ENCODE assay signal across 19 mouse cellular contexts in genomic region chr15:93416300-93416699, GRCm38 (mm10). TPM values are rescaled to one million over a fixed set of nuclear protein-coding genes. Genes with fewer than 3 reads are reported as not detected.
A peak's percentile ranks its signal among the peaks of the same experiment; 100 is the strongest.
DNase-seq lines count a peak whose midpoint lies in the region.
"Had no signal": no experiment of that assay in that cellular context is flagged by ENCODE, and none has a peak within 500 bp of the region (broad histone marks: within the 10 kb centered on the region; RNA-seq: fewer than 3 reads in every experiment).

No protein-coding gene starts in this region.

- intact Hi-C loops in heart, postnatal 36 days (cut with DNase I): no loop called here
- intact Hi-C loops in gastrocnemius, postnatal 14 days (cut with DNase I; ENCODE audit: low total_unique reads): no loop called here

- DNase-seq in adrenal gland, postnatal 10 days: peak; percentile 35
- no peak for DNase-seq in adrenal gland, postnatal 36 days
- DNase-seq in heart, adult 9 months (ENCODE audit: low spot score in 2 of 2): peak; percentile 10 to 13
- no peak for DNase-seq in heart, postnatal 36 days
- DNase-seq in heart, postnatal 4 days: peak; percentile 12
- DNase-seq in lung, postnatal 25 days (ENCODE audit: low spot score): peak; percentile 13
- no peak for DNase-seq in gastrocnemius, postnatal 14 days
- DNase-seq in retina, postnatal 1 day: no peak
- DNase-seq: adrenal gland, adult 8-10 months; cerebellum, adult 2 months; cerebellum, postnatal 14 days; gastrocnemius, adult 2 months; kidney, adult 2 months; kidney, postnatal 36 days; midbrain, embryonic 14.5 days; right cerebral cortex, adult 18-20 months; spleen, adult 18-20 months; thymus, adult 18-20 months; thymus, postnatal 36 days had no signal

RNA-seq across cellular contexts. Expression of gene Pphln1, which starts 18.1 kb away (rescaled TPM):
- 10 to 100 TPM; 30.8 to 32.9 TPM for total RNA-seq in adrenal gland, postnatal 10 days (2021)
- 10 to 100 TPM; 36.9 to 37.4 TPM for total RNA-seq in adrenal gland, postnatal 36 days (2021)
- 10 to 100 TPM; 19.8 to 20.7 TPM for total RNA-seq in heart, postnatal 36 days (2021)
- total RNA-seq in heart, postnatal 4 days (2021): 10 to 100 TPM; 35.1 to 36.6 TPM
- 10 to 100 TPM; 16.3 to 16.5 TPM for total RNA-seq in gastrocnemius, postnatal 14 days (2021)

RNA-seq across cellular contexts. Expression of gene Zcrb1, which starts 18.2 kb away (rescaled TPM):
- 10 to 100 TPM; 77.2 to 86.6 TPM for total RNA-seq in adrenal gland, postnatal 10 days (2021)
- total RNA-seq in adrenal gland, postnatal 36 days (2021): 10 to 100 TPM; 77.8 to 85.7 TPM
- total RNA-seq in heart, postnatal 36 days (2021): 100 to 1,000 TPM in 1 of 2 experiments, 10 to 100 TPM in 1; 92.2 to 100 TPM
- 10 to 100 TPM; 80.4 to 81.1 TPM for total RNA-seq in heart, postnatal 4 days (2021)
- 10 to 100 TPM; 67.7 to 72.1 TPM for total RNA-seq in gastrocnemius, postnatal 14 days (2021)

Comparison
In these comparisons a context has a peak if more than half of its experiments do, and no peak if none do; other contexts are left out.
1. DNase-seq: peak in adrenal gland, postnatal 10 days (single experiment), heart, adult 9 months (2 of 2), heart, postnatal 4 days (single experiment) and lung, postnatal 25 days (single experiment); none in adrenal gland, postnatal 36 days (0 of 2), heart, postnatal 36 days (0 of 2), gastrocnemius, postnatal 14 days (single experiment) and retina, postnatal 1 day (single experiment).